Mouse (Mus musculus) heart, embryonic 16.5 days (tissue): ENCODE measurements around the gene Tnks1bp1. TPM values are rescaled to one million over a fixed set of nuclear protein-coding genes. Genes with fewer than 3 reads are reported as not detected.

Experiments used
- ATAC-seq: fragments of 200-750 bp; cut with Nextera tagmentation; replicated peaks from 2 replicates; pipeline ENCODE4 v1.8.0; 2017; ENCODE audit warnings: moderate number of reproducible peaks; ENCODE audit not compliant: insufficient read depth, low FRiP score; ENCODE audit errors: extremely low read depth
- H3K27ac ChIP-seq: fragments of 300-500 bp; sonication (generic); 2 replicates; pipeline ENCODE4 v1.5.1; 2014; ENCODE audit warnings: mild to moderate bottlenecking, low read length, control low read depth, moderate library complexity
- H3K27me3 ChIP-seq: fragments of 300-500 bp; sonication (generic); 2 replicates; pipeline ENCODE4 v1.6.1; 2014; ENCODE audit warnings: low read length, mixed read lengths; ENCODE audit not compliant: control insufficient read depth, insufficient read depth
- H3K36me3 ChIP-seq: fragments of 300-500 bp; sonication (generic); 2 replicates; pipeline ENCODE4 v1.6.1; 2014; ENCODE audit not compliant: control insufficient read depth, insufficient read depth
- H3K4me1 ChIP-seq: fragments of 300-500 bp; sonication (generic); 2 replicates; pipeline ENCODE4 v1.6.1; 2014; ENCODE audit warnings: low read length, mixed read lengths; ENCODE audit not compliant: control insufficient read depth, insufficient read depth
- H3K4me2 ChIP-seq: fragments of 300-500 bp; sonication (generic); 2 replicates; pipeline ENCODE4 v1.6.1; 2014; ENCODE audit warnings: low read depth, mild to moderate bottlenecking, control low read depth, low read length
- H3K4me3 ChIP-seq: fragments of 300-500 bp; sonication (generic); 2 replicates; pipeline ENCODE4 v1.5.1; 2014; ENCODE audit warnings: mild to moderate bottlenecking, control low read depth, low read length
- H3K9ac ChIP-seq: fragments of 300-500 bp; sonication (generic); 2 replicates; pipeline ENCODE4 v1.6.1; 2014; ENCODE audit warnings: low read length, control low read depth
- H3K9me3 ChIP-seq: fragments of 300-500 bp; sonication (generic); replicated peaks from 2 replicates; pipeline ENCODE4 v1.6.1; 2016; ENCODE audit warnings: low read length; ENCODE audit not compliant: control insufficient read depth
- WGBS: fragments of 180-500 bp; shearing (Covaris S2); extraction: QIAGEN DNeasy Blood & Tissue Kit; methylation state at CpG from one replicate; pipeline ENCODE4 v1.1.7; 2014; 5-methylcytosine and 5-hydroxymethylcytosine counted together
- polyA plus RNA-seq: library from polyadenylated mRNA; unstranded; fragments of >200 nt; fragmentation: Nextera tagmentation; extraction: Ambion mirVana; gene quantifications from 2 replicates; pipeline ENCODE4 v1.2.1, GENCODE M21; 2015

Gene Tnks1bp1
- polyA plus RNA-seq, 1 experiment from 2014 or later, result 23.6 TPM

- Histone ChIP-seq H3K27ac (no peak overlapping the region), H3K4me3 (no peak overlapping the region), H3K9ac (no peak overlapping the region), H3K9me3 (no peaks in the 10 kb centered on the region), H3K4me1 (peaks cover 9% of the 10 kb centered on the region), H3K36me3 (peaks cover 2% of the 10 kb centered on the region; the same call in 1 of the 2 replicates), H3K27me3 (no peaks in the 10 kb centered on the region), H3K4me2 (no peak overlapping the region)
- ATAC-seq, result no peak
- 67% methylated on average over 7 of the region's 7 CpGs for WGBS
Measured at GRCm38 (mm10) chr2:85034169-85034568, 13.7 kb upstream of the Tnks1bp1 start.

GRCm38 (mm10) chr2:85036507-85037046 lies 11.2 kb upstream of the Tnks1bp1 start:
- peak; percentile 14 for ATAC-seq
- peak overlapping the region; percentile 33 for H3K27ac ChIP-seq
- peak overlapping the region; percentile 95 for H3K9ac ChIP-seq
- H3K4me3 ChIP-seq, result peak overlapping the region; percentile 88
- H3K4me1 ChIP-seq, result peaks cover 9% of the 10 kb centered on the region
- H3K27me3 ChIP-seq, result no peaks in the 10 kb centered on the region
- WGBS, result 6% methylated on average over 11 of the region's 11 CpGs
- peaks cover 23% of the 10 kb centered on the region for H3K36me3 ChIP-seq
- no peaks in the 10 kb centered on the region for H3K9me3 ChIP-seq
- peak overlapping the region; percentile 70 for H3K4me2 ChIP-seq

GRCm38 (mm10) chr2:85037047-85038026 lies 10.5 kb upstream of the Tnks1bp1 start, which contains the start of the genes Ssrp1 and P2rx3:
TSS of gene Ssrp1 (plus strand) at chr2:85037234.
TSS of gene P2rx3 (minus strand) at chr2:85037462.
- Histone ChIP-seq H3K4me2 (peak within 1 kb of the TSS; percentile 86), H3K36me3 (peaks cover 29% of the 10 kb centered on the region), H3K4me3 (peak within 1 kb of the TSS; percentile 88), H3K27ac (peak within 1 kb of the TSS; percentile 77), H3K27me3 (no peaks in the 10 kb centered on the region), H3K9me3 (no peaks in the 10 kb centered on the region), H3K4me1 (peaks cover 9% of the 10 kb centered on the region), H3K9ac (peak within 1 kb of the TSS; percentile 95)
- ATAC-seq, result peak; percentile 93
- 1% methylated on average over 66 of the region's 66 CpGs for WGBS

- Histone ChIP-seq H3K27ac (no peak overlapping the region), H3K4me1 (peaks cover 9% of the 10 kb centered on the region), H3K9ac (peak overlapping the region; percentile 95), H3K9me3 (no peaks in the 10 kb centered on the region), H3K4me2 (peak overlapping the region; percentile 86), H3K36me3 (peaks cover 39% of the 10 kb centered on the region), H3K4me3 (peak overlapping the region; percentile 88), H3K27me3 (no peaks in the 10 kb centered on the region)
- ATAC-seq, result no peak
- WGBS, result 81% methylated on average over 13 of the region's 13 CpGs
Measured at GRCm38 (mm10) chr2:85038336-85038735, 9.5 kb upstream of the Tnks1bp1 start.

GRCm38 (mm10) chr2:85043623-85044022 lies 4.2 kb upstream of the Tnks1bp1 start:
- H3K9ac ChIP-seq, result no peak overlapping the region
- no peak overlapping the region for H3K27ac ChIP-seq
- no peak overlapping the region for H3K4me3 ChIP-seq
- no peaks in the 10 kb centered on the region for H3K9me3 ChIP-seq
- H3K4me1 ChIP-seq, result peaks cover 8% of the 10 kb centered on the region
- 86% methylated on average over 7 of the region's 7 CpGs for WGBS
- H3K27me3 ChIP-seq, result no peaks in the 10 kb centered on the region
- no peak overlapping the region for H3K4me2 ChIP-seq
- no peak for ATAC-seq
- H3K36me3 ChIP-seq, result peaks cover 68% of the 10 kb centered on the region

- no peak overlapping the region for H3K4me3 ChIP-seq
- H3K4me1 ChIP-seq, result peaks cover 10% of the 10 kb centered on the region
- ATAC-seq, result no peak
- H3K9me3 ChIP-seq, result no peaks in the 10 kb centered on the region
- WGBS, result 74% methylated on average over 8 of the region's 8 CpGs
- peaks cover 50% of the 10 kb centered on the region for H3K36me3 ChIP-seq
- H3K9ac ChIP-seq, result no peak overlapping the region
- no peak overlapping the region for H3K4me2 ChIP-seq
- no peak overlapping the region for H3K27ac ChIP-seq
- H3K27me3 ChIP-seq, result no peaks in the 10 kb centered on the region
Measured at GRCm38 (mm10) chr2:85046222-85046621, 1.6 kb upstream of the Tnks1bp1 start.

GRCm38 (mm10) chr2:85047081-85047480 lies 741 bp upstream of the Tnks1bp1 start:
- ATAC-seq, result no peak
- Histone ChIP-seq H3K36me3 (peaks cover 43% of the 10 kb centered on the region), H3K9ac (peak overlapping the region; percentile 81), H3K27ac (peak overlapping the region; percentile 92; the same call in 1 of the 2 replicates), H3K9me3 (no peaks in the 10 kb centered on the region), H3K27me3 (no peaks in the 10 kb centered on the region), H3K4me1 (peaks cover 10% of the 10 kb centered on the region), H3K4me2 (peak overlapping the region; percentile 80), H3K4me3 (peak overlapping the region; percentile 81)
- WGBS, result 47% methylated on average over 10 of the region's 10 CpGs

- WGBS, result 0% methylated on average over 23 of the region's 44 CpGs
- H3K9ac ChIP-seq, result peak overlapping the region; percentile 81
- H3K4me1 ChIP-seq, result peaks cover 10% of the 10 kb centered on the region
- peak overlapping the region; percentile 80 for H3K4me2 ChIP-seq
- H3K9me3 ChIP-seq, result no peaks in the 10 kb centered on the region
- peak overlapping the region; percentile 92 for H3K27ac ChIP-seq
- peaks cover 33% of the 10 kb centered on the region for H3K36me3 ChIP-seq
- H3K4me3 ChIP-seq, result peak overlapping the region; percentile 81
- no peaks in the 10 kb centered on the region for H3K27me3 ChIP-seq
- ATAC-seq, result peak; percentile 52
Measured at GRCm38 (mm10) chr2:85048168-85048751, 438 bp downstream of the Tnks1bp1 start.
